ENCODE assay signal across 8 mouse cellular contexts in the genomic region with DNA sequence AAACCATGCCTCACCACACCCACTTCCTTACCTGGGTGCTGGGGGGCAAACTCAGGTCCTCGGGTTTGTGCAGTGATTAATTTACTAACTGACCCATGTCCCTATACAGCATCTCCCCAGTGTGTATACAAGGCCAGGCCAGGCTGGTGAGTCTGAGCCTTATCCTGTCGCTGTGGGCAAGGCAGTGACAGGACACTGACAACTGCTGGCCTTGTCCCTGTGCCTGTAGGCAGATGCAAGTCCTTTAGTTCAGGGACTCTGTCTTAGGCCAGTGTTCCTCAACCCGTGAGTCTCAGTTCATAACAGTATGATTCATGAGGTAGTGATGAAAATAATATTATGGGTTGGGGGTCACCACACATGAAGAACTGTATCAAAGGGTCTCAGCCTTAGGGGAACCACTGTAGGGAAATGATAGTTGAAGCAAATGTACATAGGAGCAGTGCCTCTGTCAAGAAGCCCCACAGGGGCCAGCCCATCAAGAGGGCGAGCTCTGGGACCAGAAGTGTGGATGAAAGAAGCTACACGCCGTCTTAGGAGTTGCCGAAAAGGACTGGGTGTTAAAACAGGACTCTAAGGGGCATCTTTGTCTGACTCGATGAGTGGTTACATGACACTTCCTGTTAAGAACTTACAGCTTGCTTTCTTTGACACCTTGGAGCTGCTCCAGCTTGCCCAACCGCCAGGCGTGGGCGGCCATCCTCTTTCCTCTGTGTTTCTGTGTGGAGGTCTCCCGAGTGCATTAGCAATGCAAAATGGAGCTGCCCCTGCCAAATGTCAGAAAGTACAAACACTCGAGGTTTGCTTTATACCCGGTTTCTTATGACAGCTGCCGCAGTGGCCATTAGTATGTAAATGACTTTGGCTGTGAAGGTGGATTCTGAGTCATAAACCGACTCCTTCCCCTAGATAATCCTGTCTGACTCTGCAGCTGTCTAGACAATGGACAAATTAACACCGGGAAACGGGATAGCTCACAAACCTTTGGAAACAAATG.
DNase-seq lines count a peak whose midpoint lies in the region; ATAC-seq lines count a peak whose summit lies in the region.

No protein-coding gene starts in this region.

- no peaks in the 10 kb centered on the region for H3K27me3 ChIP-seq in forebrain, embryonic 15.5 days

- no peak overlapping the region for H3K4me3 ChIP-seq in forebrain, embryonic 15.5 days

- H3K36me3 ChIP-seq in forebrain, embryonic 15.5 days = no peaks in the 10 kb centered on the region

- peak overlapping the region; percentile 73 for H3K27ac ChIP-seq in forebrain, embryonic 15.5 days (replicated peaks)

- peak; percentile 73 to 80 for DNase-seq in cerebellum, postnatal 10 days
- no peak for DNase-seq in cerebellum, adult 11 months
- peak; percentile 74 for DNase-seq in NIH3T3 (ENCODE audit: low read depth)
- DNase-seq in kidney, adult 9 months = peak; percentile 24
- peak; percentile 44 for DNase-seq in telencephalon, adult 2 months (ENCODE audit: low read depth, low spot score)
- no peak for DNase-seq in urinary bladder, postnatal 4 days (ENCODE audit: low spot score in 2 of 2)

- no peak overlapping the region for H3K4me2 ChIP-seq in forebrain, embryonic 15.5 days (replicated peaks)

- peak; percentile 66 for ATAC-seq in forebrain, embryonic 15.5 days (replicated peaks)
- peak; percentile 57 for ATAC-seq in megakaryocyte progenitor cell, adult 5-6 weeks (replicated peaks; ENCODE audit: poor library complexity)

- WGBS in forebrain, embryonic 15.5 days = 19% methylated on average over 18 of the region's 18 CpGs

- H3K4me1 ChIP-seq in forebrain, embryonic 15.5 days = peaks cover 30% of the 10 kb centered on the region

- no peaks in the 10 kb centered on the region for H3K9me3 ChIP-seq in forebrain, embryonic 15.5 days

- no peak overlapping the region for H3K9ac ChIP-seq in forebrain, embryonic 15.5 days (replicated peaks)

Comparison
In these comparisons a context has a peak if more than half of its experiments do, and no peak if none do; other contexts are left out.
1. DNase-seq: peak in cerebellum, postnatal 10 days (2 of 2), NIH3T3 (single experiment), kidney, adult 9 months (single experiment) and telencephalon, adult 2 months (single experiment); none in cerebellum, adult 11 months (single experiment) and urinary bladder, postnatal 4 days (0 of 2).